Mouse (Mus musculus) induced T-regulatory cell, adult 2 months (primary cell): ENCODE measurements around the gene Rcn1.
A peak's percentile ranks its signal among the peaks of the same experiment; 100 is the strongest.

Source experiments
- DNase-seq: peaks from one replicate; pipeline ENCODE4 v3.0.0-alpha.2; 2012; ENCODE audit warnings: low read depth

The Rcn1 gene

GRCm38 (mm10) chr2:105399085-105399891 lies at the start of gene Rcn1:
Gene Rcn1, minus strand, starts transcription at chr2:105399319.
- DNase-seq = peak; percentile 83

GRCm38 (mm10) chr2:105444072-105444471 lies 45.0 kb upstream of the Rcn1 start:
- DNase-seq = peak; percentile 56

DNA sequence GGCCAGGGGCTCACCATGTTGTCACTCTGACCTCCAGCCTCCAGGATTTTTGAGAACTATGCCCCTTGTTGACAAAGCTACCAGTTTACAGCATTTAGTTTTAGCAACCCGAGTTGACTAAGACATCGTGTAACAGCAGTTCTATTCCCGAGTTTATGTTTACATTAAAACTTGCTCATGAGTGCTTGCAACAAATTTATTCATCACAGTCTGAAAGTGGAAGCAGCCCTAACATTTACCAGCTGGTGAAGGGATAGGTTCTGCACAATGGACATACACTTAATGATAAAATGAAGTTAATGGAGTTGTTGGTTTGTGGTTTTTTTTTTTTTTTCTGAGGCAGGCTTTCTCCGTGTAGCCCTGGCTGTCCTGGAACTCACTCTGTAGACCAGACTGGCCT lies 39.9 kb upstream of the Rcn1 start:
- DNase-seq = no peak

GRCm38 (mm10) chr2:105438525-105438924 lies 39.4 kb upstream of the Rcn1 start:
- no peak for DNase-seq

DNA sequence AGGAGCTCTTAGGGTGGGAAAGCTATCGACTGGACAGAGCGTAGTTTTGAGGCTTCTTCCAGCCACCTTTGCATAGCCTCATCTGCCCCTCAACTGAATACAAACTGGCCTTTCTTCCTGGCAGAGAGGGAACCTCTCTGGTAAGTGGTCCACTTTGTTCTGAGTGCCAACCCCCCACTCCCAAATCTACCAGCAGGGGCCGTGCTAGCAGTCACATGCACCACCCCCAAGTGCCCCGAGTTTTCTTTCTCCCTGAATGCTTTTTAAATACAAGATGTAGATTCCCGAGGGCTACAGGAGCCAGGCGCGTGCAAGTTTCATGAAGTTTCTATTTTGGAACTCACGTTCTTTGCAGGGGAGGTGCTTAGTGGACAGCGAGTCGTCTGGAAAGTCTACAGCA lies 33.8 kb upstream of the Rcn1 start:
- no peak for DNase-seq

- DNase-seq = peak; percentile 44
Observed at GRCm38 (mm10) chr2:105430373-105430772, 31.3 kb upstream of the Rcn1 start.

- DNase-seq = peak; percentile 12
Observed at GRCm38 (mm10) chr2:105429899-105430298, 30.8 kb upstream of the Rcn1 start.

DNA sequence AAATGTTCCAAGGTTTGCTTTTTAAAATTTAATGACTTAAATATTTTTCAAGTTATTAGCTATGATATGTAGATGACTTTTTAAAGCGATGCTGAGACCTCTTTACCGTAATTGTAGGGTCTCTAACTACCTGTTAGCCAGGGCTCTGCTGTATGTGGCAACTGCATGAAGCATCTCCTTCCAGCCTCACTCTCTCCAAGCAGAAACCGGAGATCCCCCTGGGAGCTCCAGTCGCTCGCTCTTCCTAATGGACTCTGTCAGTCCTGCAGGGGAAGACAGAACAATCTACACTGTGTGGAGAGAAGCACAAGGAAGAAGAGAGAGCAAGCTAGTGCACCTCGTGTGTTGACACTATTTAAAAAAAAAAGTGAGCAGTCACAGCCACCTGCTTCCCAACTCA lies 29.3 kb upstream of the Rcn1 start:
- DNase-seq = no peak

- DNase-seq = peak; percentile 87
Observed at GRCm38 (mm10) chr2:105428029-105428428, 28.9 kb upstream of the Rcn1 start.

DNA sequence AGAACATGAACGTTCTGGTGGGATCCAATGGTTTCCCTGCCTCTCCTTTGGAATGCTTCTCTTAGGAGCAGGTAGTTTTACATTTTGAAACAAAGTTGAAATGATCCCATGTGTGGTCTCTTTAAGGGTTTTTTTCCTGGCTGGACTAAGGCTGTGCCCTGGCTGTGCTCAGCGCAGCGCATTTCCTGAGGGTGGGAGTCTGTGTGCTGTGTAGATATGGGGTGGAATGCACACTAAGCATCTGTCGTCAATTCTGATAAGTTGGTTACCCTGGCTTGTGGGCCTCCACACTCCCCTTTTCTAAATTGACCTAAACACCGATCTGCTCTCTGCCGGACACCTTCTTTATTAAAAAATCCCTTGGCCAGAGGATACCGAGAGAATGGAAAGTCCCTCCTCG lies 28.3 kb upstream of the Rcn1 start:
- DNase-seq = no peak

- no peak for DNase-seq
Observed at GRCm38 (mm10) chr2:105418629-105419227, 19.6 kb upstream of the Rcn1 start.

- DNase-seq = no peak
Observed at GRCm38 (mm10) chr2:105417663-105418062, 18.5 kb upstream of the Rcn1 start.

DNA sequence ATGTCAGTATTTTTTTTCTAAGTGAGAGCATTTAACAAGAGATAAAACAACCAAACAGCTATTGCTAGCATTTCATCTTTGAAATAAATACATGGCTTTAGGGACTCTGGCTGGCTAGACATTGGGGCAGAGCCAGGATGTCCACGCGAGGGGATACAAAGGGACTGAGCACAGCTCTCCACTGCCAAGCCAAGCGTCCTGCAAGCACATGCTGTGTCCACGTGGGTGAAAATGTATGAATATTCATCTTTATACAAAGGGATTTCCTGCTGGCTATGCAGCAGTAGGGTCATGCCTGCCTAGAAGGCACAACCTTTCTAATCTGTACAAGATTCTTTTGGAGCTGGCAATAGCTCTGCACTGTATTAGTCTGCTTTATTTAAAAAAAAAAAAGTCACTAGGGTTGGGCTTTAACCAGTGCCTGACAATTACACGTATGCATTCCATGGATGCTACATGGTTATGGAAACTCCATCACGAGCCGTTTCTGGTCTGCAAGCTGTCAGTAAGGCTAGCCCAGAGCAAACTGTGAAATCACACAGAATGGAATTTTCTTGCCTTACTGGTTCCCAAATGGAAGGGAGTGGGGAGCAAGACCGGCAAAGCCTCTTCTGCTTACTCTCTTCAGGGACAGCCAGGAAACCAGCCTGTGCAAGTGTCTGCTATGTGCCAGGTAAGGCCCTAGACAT lies 17.7 kb upstream of the Rcn1 start:
- no peak for DNase-seq

DNA sequence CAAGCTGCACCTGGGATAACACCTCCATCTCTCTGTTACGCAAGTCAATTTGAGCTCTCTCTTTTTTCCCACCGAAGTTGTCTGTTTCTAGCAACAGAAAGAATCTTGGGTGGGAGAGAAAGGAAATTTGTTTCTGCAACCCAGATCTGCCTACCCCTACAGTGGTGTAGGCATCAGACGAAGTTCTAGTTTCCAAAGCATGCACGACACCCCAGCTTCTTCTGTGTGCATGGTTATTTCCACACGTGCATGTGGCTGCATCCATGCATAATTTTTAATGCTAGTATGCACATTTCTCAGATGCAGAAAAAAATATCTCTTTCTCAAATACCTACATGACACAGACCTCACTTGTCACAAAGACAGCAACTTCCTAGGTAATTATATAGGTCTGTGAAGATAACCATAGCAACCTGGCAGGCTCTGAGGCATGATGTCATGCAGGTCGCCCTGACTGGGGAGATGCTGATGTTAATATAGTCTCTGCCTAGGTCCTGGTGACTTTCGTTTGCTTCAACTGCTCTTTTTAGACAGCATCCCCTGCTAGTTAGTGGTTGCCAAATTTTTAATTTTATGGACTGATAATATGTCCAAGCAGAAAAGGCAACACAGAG lies 17.0 kb upstream of the Rcn1 start:
- DNase-seq = no peak

DNA sequence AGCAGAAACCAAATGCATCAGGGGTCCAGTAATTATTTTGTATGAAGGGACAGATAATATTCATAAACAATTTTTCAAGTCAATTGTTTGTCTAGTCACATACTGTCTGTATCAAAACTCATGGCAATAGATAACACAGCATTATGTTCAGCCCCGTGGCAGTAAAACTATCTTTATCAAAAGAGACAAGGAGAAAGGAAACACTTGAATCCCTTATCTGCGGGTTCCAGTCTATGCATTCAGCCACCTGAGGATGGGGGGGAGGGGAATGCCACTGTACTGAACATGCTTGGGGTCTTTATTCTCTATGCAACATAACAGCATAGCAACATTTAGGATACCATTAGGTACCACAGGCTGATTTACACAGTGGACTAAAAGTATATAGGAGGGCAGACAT lies 15.2 kb upstream of the Rcn1 start:
- no peak for DNase-seq

DNA sequence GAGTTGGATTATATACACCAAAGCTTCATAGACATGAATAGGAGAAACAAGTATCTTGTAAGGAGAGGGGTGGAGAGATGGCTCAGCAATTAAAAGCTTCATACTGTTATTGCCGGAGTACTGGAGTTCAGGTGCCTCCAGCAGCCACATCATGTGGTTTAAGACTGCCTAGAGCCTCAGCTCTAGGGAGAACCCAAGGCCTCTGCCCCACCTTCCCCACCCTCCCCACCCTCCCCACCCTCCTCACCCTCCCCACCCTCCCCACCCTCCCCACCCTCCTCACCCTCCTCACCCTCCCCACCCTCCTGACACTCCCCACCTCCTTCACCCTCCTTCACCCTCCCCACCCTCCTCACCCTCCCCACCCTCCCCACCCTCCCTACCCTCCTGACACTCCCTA lies 10.1 kb upstream of the Rcn1 start:
- no peak for DNase-seq

DNA sequence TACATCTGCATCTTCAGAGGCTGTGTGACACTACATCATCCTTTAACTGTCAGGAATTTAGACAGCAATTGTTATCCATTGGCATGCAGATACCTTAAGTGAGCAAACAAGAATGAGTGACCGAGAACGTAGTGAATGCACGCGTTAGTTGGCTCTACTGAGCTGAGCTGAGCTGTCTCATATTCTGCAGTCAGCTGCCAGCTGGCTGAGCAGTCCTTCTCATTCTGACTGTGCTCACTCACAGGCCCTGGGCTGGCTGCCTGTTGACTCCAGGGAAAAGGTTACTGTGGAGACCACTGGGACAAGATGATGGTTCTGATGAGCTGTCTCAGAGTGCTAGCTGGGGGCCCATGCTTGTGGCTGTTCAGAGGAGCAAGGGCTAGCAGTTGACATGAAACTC lies 9.4 kb upstream of the Rcn1 start:
- DNase-seq = no peak

DNA sequence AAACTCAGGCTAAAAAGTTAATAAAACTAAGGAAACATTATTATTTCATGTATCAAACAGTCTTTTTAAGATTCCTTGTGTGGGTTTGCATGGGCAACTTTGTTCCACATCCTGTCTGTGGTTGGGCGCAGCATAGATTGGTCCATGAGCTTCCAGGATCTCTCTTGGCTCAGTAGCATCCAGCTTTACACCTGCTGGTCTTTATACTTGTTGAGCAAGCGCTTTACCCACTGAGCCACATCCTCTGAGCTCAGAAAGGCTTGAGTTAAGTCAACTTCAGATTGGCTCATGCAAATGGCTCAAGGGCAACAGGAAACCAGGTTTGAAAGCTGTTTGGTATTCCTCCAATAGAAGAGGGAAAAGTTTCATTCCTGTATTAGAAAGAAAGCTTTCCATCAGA lies 3.1 kb upstream of the Rcn1 start:
- peak; percentile 33 for DNase-seq

- no peak for DNase-seq
Observed at GRCm38 (mm10) chr2:105400558-105400957, 1.4 kb upstream of the Rcn1 start.

GRCm38 (mm10) chr2:105398636-105399084 lies 459 bp downstream of the Rcn1 start:
- peak; percentile 83 for DNase-seq

GRCm38 (mm10) chr2:105397446-105398211 lies 1.5 kb downstream of the Rcn1 start:
- DNase-seq = no peak

DNA sequence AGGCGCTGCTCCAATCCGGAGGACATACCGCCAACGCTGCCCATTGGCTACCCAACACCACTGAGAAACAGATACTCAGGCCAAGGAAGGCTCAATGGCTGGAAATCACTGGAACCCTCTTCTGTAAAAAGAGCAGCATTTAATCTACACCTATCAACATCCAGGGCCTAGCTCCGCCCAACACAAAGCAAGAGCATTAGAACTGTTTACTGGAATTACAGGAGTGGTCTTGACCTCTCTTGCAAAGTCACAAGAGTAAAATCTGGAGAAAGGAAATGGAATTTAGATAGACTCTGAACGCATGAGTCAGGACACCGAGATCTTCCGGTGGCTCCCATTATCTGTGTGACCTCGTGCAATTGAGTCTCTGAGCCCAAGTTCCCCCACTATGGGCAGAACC lies 3.1 kb downstream of the Rcn1 start:
- DNase-seq = no peak
